Mouse (Mus musculus) cerebellum, adult 9-11 months (tissue): ENCODE results near the gene Gm35315.
"Not testable (repeated sequence)": the region's sequence is repeated elsewhere in the genome, so short reads cannot be mapped to it uniquely, and the experiment has no call there.

Source experiments
- DNase-seq: peaks from one replicate; pipeline ENCODE4 v3.0.0; 2022

The Gm35315 gene

DNA sequence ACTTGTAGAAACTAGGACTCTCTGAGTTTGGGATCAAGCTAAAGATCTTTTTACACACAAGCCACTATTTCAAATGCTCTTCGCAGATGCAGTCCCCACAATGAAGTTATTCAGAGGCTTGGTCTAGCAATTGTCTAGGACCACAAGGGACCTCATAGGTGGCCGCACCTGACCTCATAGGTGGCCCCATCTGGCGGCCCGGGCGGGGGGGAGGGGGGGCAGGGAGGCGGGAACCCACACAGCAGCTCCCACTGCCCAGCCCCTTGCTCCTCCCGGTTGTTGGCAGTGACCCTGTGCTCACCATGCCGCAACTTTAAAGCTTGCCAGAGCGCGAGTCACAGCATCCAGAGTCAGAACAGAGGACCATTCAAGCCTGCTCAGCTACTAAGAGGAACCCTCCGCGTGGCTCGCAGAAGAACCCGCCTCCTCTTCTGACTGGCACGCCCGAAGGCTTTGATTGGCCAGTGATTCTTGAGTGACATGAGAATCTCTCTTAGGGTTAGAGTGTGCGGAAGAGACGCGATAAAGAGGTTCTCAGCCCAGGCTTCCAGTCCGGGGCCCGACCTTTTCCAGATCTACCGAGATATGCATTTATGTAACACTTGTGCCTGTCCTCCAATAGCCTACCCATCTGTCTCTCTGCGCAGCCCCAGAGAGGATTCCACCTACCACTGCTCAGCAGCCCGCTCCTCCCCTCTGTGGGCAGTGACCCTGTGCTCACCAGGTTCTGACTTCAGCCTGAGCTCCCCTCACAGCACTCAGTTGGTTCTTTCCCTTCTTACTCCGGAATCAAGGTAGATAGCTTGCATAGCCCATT lies at the start of gene Gm35315:
Gene Gm35315, minus strand, starts transcription at position 391 of the 817 bp plus-strand sequence.
- DNase-seq: peak; percentile 93

- DNase-seq: no peak
These were observed 48.8 kb upstream of the Gm35315 start for GRCm38 (mm10) chr5:110143007-110143406.

DNA sequence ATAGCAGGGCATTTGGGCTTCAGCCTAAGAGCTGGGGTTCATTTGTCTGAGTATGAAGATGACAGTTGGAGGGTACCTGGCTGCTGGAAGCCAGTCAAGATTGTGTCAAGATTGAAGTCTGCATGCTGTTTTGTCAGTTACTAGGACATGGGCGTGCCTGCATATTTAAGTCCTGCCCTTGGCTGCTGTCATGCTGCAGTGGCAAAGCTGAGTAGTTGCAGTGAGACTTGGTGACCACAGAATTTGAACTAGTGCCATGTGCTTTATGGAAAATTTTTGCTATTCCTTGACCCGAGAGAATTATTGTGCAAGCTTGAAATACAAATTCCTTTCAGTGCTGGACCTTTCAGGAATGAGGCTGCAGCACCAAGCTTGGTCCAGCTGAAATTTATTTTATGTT lies 48.1 kb upstream of the Gm35315 start:
- DNase-seq: no peak

DNA sequence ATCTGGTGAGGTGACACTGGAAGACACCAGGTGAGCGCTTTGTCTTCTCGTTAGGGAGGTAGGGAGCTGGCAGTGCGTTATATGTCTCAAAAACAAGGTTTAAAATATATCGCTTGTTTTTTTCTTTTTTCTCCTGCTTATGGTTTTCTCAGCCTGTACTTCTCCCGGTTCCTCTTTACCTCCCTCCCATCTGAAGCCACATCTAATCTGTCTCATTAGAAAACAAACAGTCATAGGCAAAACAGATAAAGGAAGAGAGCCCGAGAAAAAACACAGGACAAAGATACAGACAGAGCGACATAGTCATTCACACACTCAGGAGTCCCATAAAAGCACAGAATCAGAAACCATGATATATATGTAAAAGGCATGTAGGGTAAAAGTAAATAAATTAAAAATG lies 46.2 kb upstream of the Gm35315 start:
- no peak for DNase-seq

DNA sequence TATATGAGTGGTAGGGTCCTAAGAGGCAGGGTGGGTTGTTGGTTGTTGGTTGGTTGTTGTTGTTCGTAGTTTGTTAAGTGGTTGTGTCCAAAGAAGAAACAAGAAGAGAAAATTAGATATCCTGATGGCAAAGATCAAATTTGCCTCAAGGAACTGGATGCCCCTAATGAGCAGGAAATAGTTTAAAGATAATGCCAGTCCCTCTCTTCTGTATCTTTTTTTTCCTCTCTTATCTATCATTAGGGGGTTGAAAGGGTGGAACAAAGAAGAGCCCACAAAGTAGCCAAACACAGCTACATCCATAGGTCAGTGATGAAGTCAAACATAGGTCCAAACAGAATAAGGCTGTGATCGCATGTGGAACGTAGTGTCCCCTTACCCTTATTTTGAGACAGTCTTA lies 45.1 kb upstream of the Gm35315 start:
- DNase-seq: no peak

- no peak for DNase-seq
These were observed 43.6 kb upstream of the Gm35315 start for GRCm38 (mm10) chr5:110137816-110138215.

- DNase-seq: no peak
These were observed 41.9 kb upstream of the Gm35315 start for GRCm38 (mm10) chr5:110136087-110136464.

DNA sequence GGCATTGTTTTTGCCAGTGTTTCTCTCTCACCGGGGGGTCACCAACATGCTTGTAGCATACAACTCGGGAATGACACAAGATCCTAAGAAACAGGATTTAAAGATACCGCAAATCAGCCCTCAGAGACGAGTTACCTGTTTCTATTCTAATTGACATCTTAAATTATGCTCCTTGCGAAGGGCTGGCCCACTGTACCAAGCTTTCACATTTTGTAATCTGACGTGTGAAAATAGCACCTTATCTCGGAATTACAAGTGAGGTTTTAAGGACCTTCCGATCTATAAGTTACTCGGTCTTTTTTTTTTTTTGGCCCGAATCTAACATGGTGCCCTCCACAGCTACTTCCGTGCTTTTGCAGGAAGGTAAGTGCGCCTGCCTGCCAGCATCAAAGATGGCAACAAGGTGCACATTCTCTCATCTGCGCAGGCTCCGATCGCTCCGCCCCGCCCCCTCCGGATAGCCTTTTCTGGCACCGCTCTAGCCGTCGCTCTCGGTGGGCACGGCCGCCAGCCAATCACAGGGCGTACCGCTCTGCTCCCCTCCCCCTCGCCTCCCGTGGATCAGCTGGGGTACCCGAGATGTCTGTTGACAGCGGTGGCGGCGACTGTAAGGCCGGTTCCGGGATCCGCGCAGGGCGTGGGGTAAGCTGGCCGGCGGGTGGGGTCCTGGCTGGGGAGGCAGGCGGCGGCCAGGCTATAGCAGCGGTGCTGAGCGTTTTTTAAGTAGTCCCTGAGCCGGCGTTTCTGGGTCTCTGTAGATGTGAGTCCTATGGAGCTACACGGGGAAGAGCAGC lies 41.3 kb upstream of the Gm35315 start, which contains the start of gene Chfr:
Gene Chfr, plus strand, starts transcription at position 550 of the 794 bp plus-strand sequence.
- peak; percentile 99 for DNase-seq

- DNase-seq: not testable (repeated sequence)
These were observed 28.2 kb upstream of the Gm35315 start for GRCm38 (mm10) chr5:110122380-110122779.

DNA sequence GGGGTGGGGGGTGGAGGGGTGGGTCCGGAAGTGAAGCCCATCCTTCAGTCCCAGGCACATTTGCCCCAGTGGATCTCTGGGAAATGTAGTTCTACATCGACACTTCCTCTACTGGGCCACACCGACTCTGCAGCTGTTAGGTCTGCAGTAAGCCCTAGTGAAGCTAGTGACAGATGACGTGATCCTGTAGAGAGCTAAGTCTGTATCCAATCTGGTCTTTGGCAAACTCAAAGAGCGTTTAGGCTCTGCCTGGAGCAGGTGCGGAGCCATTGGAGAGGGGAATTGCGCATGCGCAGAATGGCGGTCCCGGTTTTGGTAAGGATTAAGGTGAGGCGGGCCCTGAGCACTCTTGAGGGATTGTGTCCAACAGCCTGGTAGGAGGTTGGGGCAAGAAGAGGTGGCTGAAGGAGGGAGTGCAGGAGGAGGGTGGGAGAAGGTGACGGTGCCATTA lies 15.8 kb upstream of the Gm35315 start, which contains the start of gene Zfp605:
Gene Zfp605, plus strand, starts transcription at position 102 of the 451 bp plus-strand sequence.
- peak; percentile 95 for DNase-seq

- DNase-seq: no peak
These were observed 14.0 kb upstream of the Gm35315 start for GRCm38 (mm10) chr5:110108305-110108628.

DNA sequence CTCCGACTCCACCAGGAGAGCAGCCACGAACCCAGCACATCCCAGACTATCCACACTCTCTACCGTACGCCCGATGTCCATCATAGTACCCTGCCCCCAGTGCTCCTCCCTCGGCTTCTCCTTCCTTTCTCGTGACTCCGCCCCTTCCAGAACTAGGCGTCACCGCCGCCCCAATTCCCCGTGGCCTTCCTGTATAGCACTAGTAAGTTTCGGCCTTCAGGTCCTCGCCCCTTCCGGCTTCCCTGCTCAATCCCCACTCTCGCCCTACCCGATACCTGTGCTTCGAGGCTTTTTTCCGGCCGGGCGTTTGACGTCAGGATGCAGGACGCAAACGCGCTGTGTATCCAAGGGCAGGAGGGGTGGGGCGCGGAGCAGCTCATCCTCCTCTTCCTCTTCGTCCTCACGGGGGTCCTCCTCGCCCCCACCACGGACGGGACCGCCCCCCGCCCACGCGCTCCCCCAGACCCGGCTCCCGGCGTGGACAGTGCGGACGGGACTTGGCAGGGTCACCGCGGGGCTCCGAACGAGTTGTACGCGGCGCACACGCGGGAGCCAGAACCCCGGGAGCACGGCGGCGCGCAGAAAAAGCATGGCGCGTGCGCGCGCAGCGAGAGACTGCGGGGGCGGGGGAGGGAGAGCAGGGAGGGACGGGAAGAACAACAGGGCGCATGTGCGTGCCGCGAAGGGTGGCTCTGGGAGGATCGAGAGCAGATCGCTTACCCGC lies 13.5 kb upstream of the Gm35315 start, which contains the start of gene Gtpbp6:
Gene Gtpbp6, minus strand, starts transcription at position 617 of the 724 bp plus-strand sequence.
- DNase-seq: peak; percentile 97

- peak; percentile 82 for DNase-seq
These were observed 12.8 kb upstream of the Gm35315 start for GRCm38 (mm10) chr5:110106901-110107564.

GRCm38 (mm10) chr5:110106140-110106871 lies 12.1 kb upstream of the Gm35315 start:
- peak; percentile 75 for DNase-seq

GRCm38 (mm10) chr5:110104616-110105380 lies 10.6 kb upstream of the Gm35315 start:
- peak; percentile 65 for DNase-seq

DNA sequence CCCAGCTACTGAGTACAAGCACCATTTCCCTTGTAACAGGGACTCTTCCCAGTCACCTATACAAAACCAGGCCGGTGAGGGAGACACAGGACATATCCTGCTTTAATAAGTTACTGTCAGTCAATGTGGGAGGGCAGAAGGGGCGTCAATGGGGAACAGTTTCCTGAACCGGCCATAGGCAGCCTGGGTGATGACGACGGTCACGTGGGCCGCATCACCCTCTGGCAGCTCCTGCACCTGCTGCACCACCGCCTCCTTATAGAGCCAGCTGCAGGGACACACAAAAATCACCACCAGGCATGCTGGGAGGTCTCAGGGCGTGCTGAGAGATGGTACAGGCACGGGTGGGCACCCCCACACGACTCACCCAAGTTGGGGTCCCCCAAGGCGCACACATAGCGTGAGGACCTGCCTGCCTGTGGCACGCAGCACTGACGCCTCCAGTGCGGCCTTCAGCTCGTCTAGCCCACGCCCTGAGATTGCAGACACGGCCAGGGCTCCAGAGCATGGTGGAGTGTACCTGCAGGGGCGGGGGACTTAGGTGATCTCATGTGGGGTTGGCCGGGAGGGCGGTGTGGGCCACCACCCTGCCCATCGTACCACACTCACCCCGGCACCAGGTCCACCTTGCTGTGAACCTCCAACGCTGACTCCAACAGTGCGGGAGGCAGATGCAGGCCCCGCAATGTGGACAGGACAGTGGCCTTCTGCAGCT lies 9.8 kb upstream of the Gm35315 start:
- peak; percentile 61 for DNase-seq

DNA sequence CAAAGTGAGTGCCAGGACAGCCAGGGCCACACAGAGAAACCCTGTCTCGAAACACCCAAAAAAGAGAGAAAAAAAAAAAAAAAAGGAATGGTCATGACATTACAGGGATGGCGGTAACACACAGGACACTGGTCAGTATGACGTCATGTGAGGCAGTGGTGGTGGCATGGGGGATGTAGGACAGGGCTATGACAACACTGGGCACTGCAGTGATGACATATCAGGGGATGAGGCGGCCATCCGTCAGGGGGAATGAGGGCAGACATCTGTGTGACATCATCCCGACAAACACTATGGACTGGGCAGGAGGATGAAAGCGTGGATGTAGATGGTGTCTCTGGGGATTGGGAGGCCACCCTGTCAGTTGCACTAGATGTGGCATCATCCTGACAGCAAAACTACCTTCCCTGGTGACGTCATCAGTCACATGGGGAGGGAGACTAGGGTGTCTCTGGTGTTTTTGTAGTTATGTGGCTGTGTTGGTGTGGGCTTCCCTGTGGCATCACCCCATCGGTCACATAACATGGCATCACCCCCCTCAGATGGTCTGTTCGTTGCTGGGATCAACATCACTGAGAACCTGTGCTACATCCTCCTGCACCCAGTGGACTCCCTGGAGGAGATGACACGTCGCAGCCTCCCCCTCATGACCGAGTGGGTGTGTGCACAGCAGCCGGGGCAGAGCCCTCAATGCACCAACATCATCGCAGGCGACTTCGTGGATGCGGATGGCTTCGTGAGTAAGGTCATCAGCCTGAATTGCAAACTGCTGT lies 8.8 kb upstream of the Gm35315 start:
- DNase-seq: peak; percentile 55

DNA sequence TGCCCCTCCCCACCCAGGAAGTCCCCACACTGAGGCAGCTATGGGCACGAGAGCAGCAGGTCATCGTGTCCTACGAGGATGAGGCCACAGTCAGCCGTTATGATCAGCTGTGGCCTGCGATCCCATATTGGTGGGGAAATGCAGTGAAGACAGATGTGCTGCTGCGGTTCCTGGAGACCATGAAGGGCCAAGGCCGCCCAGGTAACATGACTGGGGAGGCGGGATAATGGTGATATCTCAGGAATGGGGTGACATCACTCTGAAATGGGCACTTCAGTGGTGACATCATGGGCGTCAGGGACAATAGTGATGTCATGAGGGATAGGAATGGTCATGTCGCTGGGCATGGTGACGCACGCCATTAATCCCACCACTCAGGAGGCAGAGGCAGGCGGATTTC lies 8.2 kb upstream of the Gm35315 start:
- no peak for DNase-seq

DNA sequence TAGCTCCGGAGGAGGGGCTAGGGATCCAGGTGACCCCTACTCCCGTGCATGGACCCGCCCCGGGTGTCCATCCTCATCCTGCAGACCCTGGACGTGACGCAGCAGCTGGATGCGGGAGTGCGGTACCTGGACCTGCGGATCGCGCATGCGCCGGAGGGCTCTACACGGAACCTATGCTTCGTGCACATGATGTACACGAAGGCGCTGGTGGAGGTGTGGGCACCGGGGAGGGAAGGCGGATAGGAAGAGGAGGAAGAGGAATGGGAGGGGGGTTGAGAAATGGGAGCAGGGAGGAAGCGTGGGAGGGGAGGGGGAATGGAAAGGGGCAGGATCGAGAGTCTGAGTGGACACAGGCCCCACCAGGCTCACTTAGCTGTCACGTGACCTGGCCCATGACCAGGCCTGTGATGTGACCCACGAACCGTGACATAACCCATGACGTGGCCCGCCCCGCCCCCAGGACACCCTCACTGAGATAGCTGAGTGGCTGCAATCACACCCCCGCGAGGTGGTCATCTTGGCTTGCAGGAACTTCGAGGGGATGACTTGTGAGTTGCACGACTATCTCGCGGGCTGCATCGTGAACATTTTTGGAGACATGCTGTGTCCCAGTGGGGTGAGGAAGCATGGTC lies 7.6 kb upstream of the Gm35315 start:
- peak; percentile 85 for DNase-seq
